ENCODE assay signal across 8 mouse cellular contexts in the genomic region with DNA sequence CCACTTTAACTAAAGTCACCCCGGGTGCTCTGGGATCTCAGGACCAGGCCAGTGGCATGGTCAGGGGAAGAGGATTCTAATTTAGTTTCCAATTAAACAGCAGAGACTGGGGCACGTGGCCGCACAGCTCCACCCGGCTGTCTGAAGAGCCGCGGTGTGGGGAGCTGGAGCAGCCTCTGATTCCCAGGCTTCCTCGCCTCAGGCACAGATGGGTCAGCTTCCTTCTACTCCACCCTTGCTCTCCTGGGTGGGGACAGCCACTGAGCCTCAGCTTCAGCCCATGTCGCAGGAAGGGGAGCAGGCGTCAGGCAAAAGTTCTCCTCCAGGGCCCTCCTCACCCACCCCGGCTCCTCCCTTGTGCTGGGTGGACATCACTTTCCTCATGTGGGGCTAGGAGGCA. TPM values are rescaled to one million over a fixed set of nuclear protein-coding genes. Genes with fewer than 3 reads are reported as not detected.
DNase-seq lines count a peak whose midpoint lies in the region; ATAC-seq and TF ChIP-seq lines count a peak whose summit lies in the region.

No protein-coding gene starts in this region.

- peak overlapping the region; percentile 4; the same call in 1 of the 2 replicates for H3K4me3 ChIP-seq in lung, embryonic 14.5 days (ENCODE audit: low read depth, low read length)
- no peak overlapping the region for H3K4me3 ChIP-seq in lung, adult 2 months (replicated peaks; ENCODE audit: extremely low read depth, low read depth, low read length)
- H3K4me3 ChIP-seq in heart, embryonic 16.5 days (ENCODE audit: low read length): peak overlapping the region; percentile 25
- 0 out of 2 replicates have a peak overlapping the region, but pooled peaks have one; percentile 22 for H3K4me3 ChIP-seq in limb, embryonic 13.5 days
- H3K4me3 ChIP-seq in stomach, embryonic 15.5 days (replicated peaks): no peak overlapping the region
- H3K4me3 ChIP-seq in layer of hippocampus, adult 2 months: no peak overlapping the region

- H3K27me3 ChIP-seq in lung, embryonic 14.5 days (ENCODE audit: insufficient read depth, low read length): no peaks in the 10 kb centered on the region
- no peaks in the 10 kb centered on the region for H3K27me3 ChIP-seq in heart, embryonic 16.5 days (ENCODE audit: control insufficient read depth, insufficient read depth, low read length)
- H3K27me3 ChIP-seq in limb, embryonic 13.5 days: no peaks in the 10 kb centered on the region
- H3K27me3 ChIP-seq in stomach, embryonic 15.5 days (replicated peaks): no peaks in the 10 kb centered on the region

- H3K4me2 ChIP-seq in lung, embryonic 14.5 days: peak overlapping the region; percentile 37
- peak overlapping the region; percentile 54 for H3K4me2 ChIP-seq in heart, embryonic 16.5 days (ENCODE audit: low read depth, low read length)
- peak overlapping the region; percentile 52 for H3K4me2 ChIP-seq in limb, embryonic 13.5 days (replicated peaks)
- peak overlapping the region; percentile 32; the same call in 1 of the 2 replicates for H3K4me2 ChIP-seq in stomach, embryonic 15.5 days

- H3K36me3 ChIP-seq in lung, embryonic 14.5 days (ENCODE audit: insufficient read depth): peaks cover 35% of the 10 kb centered on the region
- peaks cover 34% of the 10 kb centered on the region for H3K36me3 ChIP-seq in heart, embryonic 16.5 days (ENCODE audit: control insufficient read depth, insufficient read depth)
- H3K36me3 ChIP-seq in limb, embryonic 13.5 days: peaks cover 48% of the 10 kb centered on the region
- peaks cover 29% of the 10 kb centered on the region for H3K36me3 ChIP-seq in stomach, embryonic 15.5 days

- WGBS in lung, embryonic 14.5 days: 13% methylated on average over 10 of the region's 10 CpGs
- WGBS in lung, adult 2 months: 34% methylated on average over 10 of the region's 10 CpGs
- WGBS in heart, embryonic 16.5 days: 31% methylated on average over 10 of the region's 10 CpGs
- WGBS in limb, embryonic 13.5 days: 16% methylated on average over 10 of the region's 10 CpGs
- 29% methylated on average over 10 of the region's 10 CpGs for WGBS in stomach, embryonic 15.5 days

- intact Hi-C loops in left cerebral cortex, postnatal 25 days (cut with DNase I): loop anchor here (10.0 kb wide), 1 partner anchor 453 kb away; no protein-coding TSS in a partner anchor

- H3K9ac ChIP-seq in lung, embryonic 14.5 days: peak overlapping the region; percentile 33
- H3K9ac ChIP-seq in heart, embryonic 16.5 days (ENCODE audit: low read length): peak overlapping the region; percentile 59; the same call in 1 of the 2 replicates
- H3K9ac ChIP-seq in limb, embryonic 13.5 days: peak overlapping the region; percentile 5
- no peak overlapping the region for H3K9ac ChIP-seq in stomach, embryonic 15.5 days

- 0 out of 2 replicates have a peak, but pooled peaks cover 5% of the 10 kb centered on the region for H3K4me1 ChIP-seq in lung, embryonic 14.5 days (ENCODE audit: insufficient read depth)
- H3K4me1 ChIP-seq in lung, adult 2 months (ENCODE audit: control insufficient read depth, insufficient read depth, low read length): peaks cover 17% of the 10 kb centered on the region
- H3K4me1 ChIP-seq in heart, embryonic 16.5 days (ENCODE audit: control insufficient read depth, insufficient read depth, low read length): peaks cover 15% of the 10 kb centered on the region
- peaks cover 18% of the 10 kb centered on the region for H3K4me1 ChIP-seq in limb, embryonic 13.5 days
- H3K4me1 ChIP-seq in stomach, embryonic 15.5 days: peaks cover 10% of the 10 kb centered on the region

- TF ChIP-seq POLR2A in lung, adult 2 months (IDR thresholded peaks at IDR 0.05; ENCODE audit: borderline replicate concordance, extremely low read depth, low read depth, low read length): no peak

- DNase-seq in lung, embryonic 14.5 days: peak; percentile 47
- no peak for DNase-seq in lung, adult 2 months
- DNase-seq in layer of hippocampus, adult 2 months (ENCODE audit: low spot score in 2 of 2): no peak
- DNase-seq in left cerebral cortex, postnatal 25 days (ENCODE audit: low spot score in 2 of 2): no peak
- DNase-seq in left cerebral cortex, adult 9 months (ENCODE audit: low spot score in 2 of 2): no peak

- H3K9me3 ChIP-seq in lung, embryonic 14.5 days (ENCODE audit: low read depth, low read length): no peaks in the 10 kb centered on the region
- no peaks in the 10 kb centered on the region for H3K9me3 ChIP-seq in heart, embryonic 16.5 days (replicated peaks; ENCODE audit: control insufficient read depth, low read length)
- no peaks in the 10 kb centered on the region for H3K9me3 ChIP-seq in limb, embryonic 13.5 days
- H3K9me3 ChIP-seq in stomach, embryonic 15.5 days: no peaks in the 10 kb centered on the region

- peak; percentile 36 for ATAC-seq in lung, embryonic 14.5 days (ENCODE audit: insufficient read depth)
- peak; percentile 41; the same call in 1 of the 2 replicates for ATAC-seq in heart, embryonic 16.5 days (replicated peaks; ENCODE audit: extremely low read depth, insufficient read depth, low FRiP score)
- 0 out of 2 replicates have a peak, but pooled peaks have one; percentile 30 for ATAC-seq in limb, embryonic 13.5 days (ENCODE audit: low FRiP score, low read depth)
- peak; percentile 21; the same call in 1 of the 2 replicates for ATAC-seq in stomach, embryonic 15.5 days (ENCODE audit: insufficient read depth, low FRiP score, low read depth)

- no peak overlapping the region for H3K27ac ChIP-seq in lung, embryonic 14.5 days (ENCODE audit: low read depth)
- H3K27ac ChIP-seq in heart, embryonic 16.5 days (ENCODE audit: low read length): no peak overlapping the region
- no peak overlapping the region for H3K27ac ChIP-seq in limb, embryonic 13.5 days
- no peak overlapping the region for H3K27ac ChIP-seq in stomach, embryonic 15.5 days
- no peak overlapping the region for H3K27ac ChIP-seq in layer of hippocampus, adult 2 months

- no peak for TF ChIP-seq CTCF in lung, embryonic 14.5 days (IDR thresholded peaks at IDR 0.05; ENCODE audit: low read depth)
- no peak for TF ChIP-seq CTCF in lung, adult 2 months (IDR thresholded peaks at IDR 0.05; ENCODE audit: insufficient read depth, low read length)
- no peak for TF ChIP-seq CTCF in layer of hippocampus, adult 2 months (conservative IDR thresholded peaks at IDR 0.05)

RNA-seq across cellular contexts. Expression of a gene that starts 52.8 kb away (rescaled TPM):
- 40.8 and 42.0 TPM in 2 replicates for polyA plus RNA-seq in lung, embryonic 14.5 days (2014; fragmentation: Nextera tagmentation; extraction: Ambion mirVana)
- polyA plus RNA-seq in lung, adult 2 months (2012; rRNA removed): 0.42 and 0.75 TPM in 2 replicates
- 14.5 and 15.3 TPM in 2 replicates for polyA plus RNA-seq in heart, embryonic 16.5 days (2015; fragmentation: Nextera tagmentation; extraction: Ambion mirVana)
- 25.1 and 27.2 TPM in 2 replicates for polyA plus RNA-seq in limb, embryonic 13.5 days (2015; fragmentation: Nextera tagmentation; extraction: Ambion mirVana)
- polyA plus RNA-seq in stomach, embryonic 15.5 days (2015; fragmentation: Nextera tagmentation; extraction: Ambion mirVana): 18.5 and 21.6 TPM in 2 replicates
- total RNA-seq in layer of hippocampus, adult 2 months (2021): 1 to 10 TPM; 3.1 to 4.3 TPM
- total RNA-seq in left cerebral cortex, postnatal 25 days (2021): 1 to 10 TPM; 3.1 to 4.3 TPM

Comparison
In these comparisons a context has a peak if more than half of its experiments do, and no peak if none do; other contexts are left out.
1. H3K4me3 ChIP-seq: peak in lung, embryonic 14.5 days (single experiment), heart, embryonic 16.5 days (single experiment) and limb, embryonic 13.5 days (single experiment); none in lung, adult 2 months (single experiment), stomach, embryonic 15.5 days (single experiment) and layer of hippocampus, adult 2 months (single experiment).
2. Peak in every context shown above with its lines, with median percentiles within 50 percentile points of each other: ATAC-seq and H3K4me2 ChIP-seq.